Mouse (Mus musculus) heart, postnatal 14 days (tissue): ENCODE data around the gene Nudt1. TPM values are rescaled to one million over a fixed set of nuclear protein-coding genes. Genes with fewer than 3 reads are reported as not detected.
"Not testable (repeated sequence)": the region's sequence is repeated elsewhere in the genome, so short reads cannot be mapped to it uniquely, and the experiment has no call there.

Source experiments
- DNase-seq, 2 experiments: peaks; one replicate each; pipeline ENCODE4 v3.0.0; 2021 to 2022
- intact Hi-C: fragments of 180-260 bp; cut with DNase I; formaldehyde crosslinking; loops from one replicate; pipeline ENCODE4 v1.15.1; 2025
- total RNA-seq, 2 experiments: library from RNA; stranded (reverse); gene quantifications; 2 replicates each; pipeline ENCODE4 v1.2.3; 2021

Nudt1 gene
- total RNA-seq, 2 experiments from 2014 or later, result 10.0 to 12.2 TPM

- peak; percentile 37 to 59 for DNase-seq
- intact Hi-C loops, result loop anchor here (1.0 kb wide), 1 partner anchor 498 kb away; no protein-coding TSS in a partner anchor
Observed at GRCm38 (mm10) chr5:140336680-140337079, 15.2 kb downstream of the Nudt1 start.

- intact Hi-C loops, result no loop called here
- no peak for DNase-seq
Observed at GRCm38 (mm10) chr5:140338779-140339178, 17.3 kb downstream of the Nudt1 start.

GRCm38 (mm10) chr5:140339836-140340235, 18.4 kb downstream of the Nudt1 start:
- DNase-seq, result no peak

GRCm38 (mm10) chr5:140342880-140343279, 21.4 kb downstream of the Nudt1 start:
- intact Hi-C loops, result no loop called here
- DNase-seq, result no peak

More at GRCm38 (mm10) chr5:140339836-140340235, 18.4 kb downstream of the Nudt1 start:
- intact Hi-C loops, result no loop called here

- intact Hi-C loops, result no loop called here
Observed at GRCm38 (mm10) chr5:140345244-140345643, 23.8 kb downstream of the Nudt1 start.

GRCm38 (mm10) chr5:140346050-140346449, 24.6 kb downstream of the Nudt1 start:
- intact Hi-C loops, result no loop called here

More at GRCm38 (mm10) chr5:140345244-140345643, 23.8 kb downstream of the Nudt1 start:
- DNase-seq, result no peak

GRCm38 (mm10) chr5:140349882-140350281, 28.4 kb downstream of the Nudt1 start:
- intact Hi-C loops, result loop anchor here (10.0 kb wide), 1 partner anchor 175 kb away; no protein-coding TSS in a partner anchor

More at GRCm38 (mm10) chr5:140346050-140346449, 24.6 kb downstream of the Nudt1 start:
- no peak for DNase-seq

DNA sequence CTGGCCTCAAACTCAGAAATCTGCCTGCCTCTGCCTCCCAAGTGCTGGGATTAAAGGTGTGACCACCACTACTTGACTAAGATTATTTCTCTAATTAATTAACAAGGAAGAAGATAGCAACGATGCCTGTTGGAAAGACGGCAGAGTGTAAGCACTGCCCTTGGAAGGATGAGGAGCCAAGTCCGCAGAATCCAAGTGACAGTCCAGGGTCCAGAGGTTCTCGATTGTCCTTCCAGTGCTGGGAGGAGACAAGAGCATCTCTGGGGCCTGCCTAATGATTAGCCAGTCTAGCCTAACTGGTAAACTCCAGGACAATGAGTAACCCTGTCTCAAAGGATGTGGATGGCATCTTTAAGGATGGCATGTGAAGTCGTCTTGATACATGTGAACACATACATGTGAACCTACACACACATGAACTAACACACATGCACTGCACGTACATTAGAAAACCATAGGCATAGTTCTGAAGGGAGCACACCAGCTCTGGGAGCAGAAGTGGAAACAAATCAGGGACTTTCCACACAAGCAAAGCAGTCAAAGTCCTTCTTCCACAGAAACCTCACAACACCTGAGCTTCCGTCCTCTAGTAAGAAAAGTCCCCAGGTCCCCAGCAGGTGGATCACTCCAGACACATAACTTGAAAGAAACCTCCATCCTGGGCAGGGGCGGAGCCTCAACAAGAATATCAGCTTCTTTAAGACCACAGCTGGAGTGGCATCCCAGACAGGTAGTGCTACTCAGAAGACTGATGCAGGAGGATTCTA, 29.5 kb downstream of the Nudt1 start:
- DNase-seq, result no peak
- intact Hi-C loops, result loop anchor here (10.0 kb wide), 1 partner anchor 174 kb away; no protein-coding TSS in a partner anchor

More at GRCm38 (mm10) chr5:140349882-140350281, 28.4 kb downstream of the Nudt1 start:
- no peak for DNase-seq

- intact Hi-C loops, result loop anchor here (10.0 kb wide), 1 partner anchor 172 kb away; no protein-coding TSS in a partner anchor
Observed at GRCm38 (mm10) chr5:140352352-140352751, 30.9 kb downstream of the Nudt1 start.

GRCm38 (mm10) chr5:140355934-140356333, 34.5 kb downstream of the Nudt1 start:
- no peak for DNase-seq
- intact Hi-C loops, result loop anchor here (10.0 kb wide), 1 partner anchor 169 kb away; no protein-coding TSS in a partner anchor

More at GRCm38 (mm10) chr5:140352352-140352751, 30.9 kb downstream of the Nudt1 start:
- DNase-seq, result no peak

DNA sequence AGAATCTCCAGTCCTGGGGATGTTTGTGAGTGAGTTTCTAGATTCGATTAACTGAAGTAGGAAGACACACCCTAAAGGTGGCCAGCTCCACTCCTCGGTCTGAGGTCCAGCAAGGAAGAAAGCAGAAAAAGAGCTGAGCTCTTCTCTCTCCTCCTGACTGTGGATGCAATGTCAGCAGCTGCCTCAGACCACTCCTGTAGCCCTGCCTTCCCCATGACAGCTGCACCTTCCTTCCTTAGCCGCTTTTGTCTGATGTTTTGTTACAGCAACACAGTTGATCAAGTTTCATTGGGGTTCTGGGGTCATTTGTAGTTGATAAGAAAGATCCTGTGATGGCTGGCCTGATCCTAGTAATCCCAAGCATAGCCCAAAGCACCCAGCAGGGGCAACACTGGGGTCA, 36.0 kb downstream of the Nudt1 start:
- DNase-seq, result no peak
- intact Hi-C loops, result loop anchor here (10.0 kb wide), 1 partner anchor 167 kb away; no protein-coding TSS in a partner anchor

DNA sequence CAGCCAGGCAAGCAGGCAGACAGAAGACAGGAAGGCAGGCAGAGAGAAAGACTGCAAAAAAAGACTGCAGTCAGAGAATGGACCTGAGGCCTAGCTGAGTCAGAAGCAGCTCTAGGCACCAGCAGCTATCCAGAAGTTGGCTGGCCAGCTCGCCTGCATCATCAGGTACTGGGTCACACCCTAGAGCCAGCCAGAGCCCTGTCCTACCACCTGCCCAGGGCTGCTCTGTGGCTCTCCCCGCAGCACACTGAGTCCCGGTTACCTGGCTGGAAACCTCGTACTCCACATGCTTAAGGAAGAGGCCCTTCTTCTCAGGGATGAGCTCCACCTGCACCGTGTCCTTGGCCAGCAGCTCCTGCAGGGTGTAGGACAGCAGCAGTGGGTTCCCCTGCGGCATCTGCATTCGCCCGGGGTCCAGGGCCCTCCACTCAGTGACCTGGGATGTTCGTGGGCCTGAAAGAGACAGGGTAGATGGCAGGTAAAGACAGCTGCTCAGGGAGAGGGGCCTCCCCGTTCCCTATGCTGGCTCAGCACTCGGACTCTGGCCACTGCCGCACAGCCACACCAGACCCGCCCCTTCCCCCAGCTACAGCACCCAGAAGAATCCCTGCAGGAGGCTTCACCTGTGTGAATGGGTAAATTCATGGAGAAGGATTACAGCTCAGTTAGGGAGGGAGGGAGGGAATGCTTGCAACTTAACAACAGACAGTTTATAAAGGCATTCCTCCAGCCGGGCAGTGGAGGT, 38.6 kb downstream of the Nudt1 start:
- DNase-seq, result no peak
- intact Hi-C loops, result loop anchor here (10.0 kb wide), 1 partner anchor 165 kb away; no protein-coding TSS in a partner anchor

GRCm38 (mm10) chr5:140364415-140364814, 43.0 kb downstream of the Nudt1 start:
- intact Hi-C loops, result no loop called here
- DNase-seq, result no peak

GRCm38 (mm10) chr5:140368126-140368525, 46.7 kb downstream of the Nudt1 start:
- DNase-seq, intact Hi-C loops: not testable (repeated sequence)

DNA sequence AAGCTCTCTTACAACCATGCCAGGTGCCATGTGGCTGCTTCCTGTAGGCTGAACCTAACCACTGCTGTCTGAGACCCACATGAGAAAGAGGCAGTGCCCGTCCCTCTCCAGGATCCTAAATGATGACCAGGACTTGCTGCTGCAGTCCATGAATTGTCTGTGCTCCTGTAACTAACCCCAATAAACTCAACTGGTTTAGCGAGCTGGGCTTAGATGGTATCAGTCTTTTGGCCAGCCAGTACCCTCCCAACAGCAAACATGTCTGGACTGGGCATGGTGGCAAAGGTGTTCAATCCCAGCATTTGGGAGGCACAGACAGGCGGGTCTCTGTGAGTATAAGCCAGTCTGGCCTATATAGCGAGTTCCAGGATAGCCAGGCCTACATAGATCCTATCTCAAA, 47.5 kb downstream of the Nudt1 start:
- no peak for DNase-seq
- intact Hi-C loops, result no loop called here

DNA sequence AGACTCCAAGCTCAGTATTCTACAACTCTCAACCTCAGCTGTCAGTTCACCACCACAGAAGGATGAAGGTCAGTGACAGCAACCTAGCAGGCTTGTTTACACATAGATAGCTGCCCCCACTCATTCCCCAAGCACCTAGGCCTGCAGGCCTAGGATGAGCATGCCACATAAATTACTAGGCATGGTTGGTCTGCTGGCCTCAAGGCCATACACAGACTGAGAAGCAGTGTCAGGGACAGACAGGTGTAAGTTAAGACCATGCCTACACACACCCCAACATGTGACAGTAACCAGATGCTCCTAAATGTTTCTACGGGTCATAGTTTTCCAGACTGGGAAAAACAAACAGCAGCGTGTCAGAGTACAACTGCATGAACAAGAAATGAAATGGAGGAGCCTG, 48.0 kb downstream of the Nudt1 start:
- intact Hi-C loops, result no loop called here
- DNase-seq, result no peak

- peak; percentile 12 to 13 for DNase-seq
- intact Hi-C loops, result no loop called here
Observed at GRCm38 (mm10) chr5:140370446-140371254, 49.2 kb downstream of the Nudt1 start.

DNA sequence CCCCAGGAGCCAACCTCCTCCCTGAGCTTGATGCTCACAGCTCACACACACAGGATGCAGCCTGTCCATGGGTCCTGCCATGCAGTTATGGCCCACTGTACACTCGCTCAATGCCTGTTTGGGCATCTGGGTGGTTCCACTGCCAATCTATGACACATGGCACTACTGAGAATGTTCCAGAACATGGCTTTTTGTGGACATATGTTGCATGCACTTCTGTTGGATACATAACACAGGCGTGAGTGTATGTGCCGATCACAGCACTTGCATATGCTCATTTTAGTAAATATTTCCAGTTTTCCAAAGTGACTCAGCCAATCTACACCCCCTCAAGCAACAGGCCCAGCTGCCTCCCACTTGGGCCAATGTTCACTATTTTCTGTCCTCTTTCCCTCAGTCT, 50.2 kb downstream of the Nudt1 start:
- intact Hi-C loops, result no loop called here
- no peak for DNase-seq

GRCm38 (mm10) chr5:140373711-140374110, 52.3 kb downstream of the Nudt1 start:
- no peak for DNase-seq
- intact Hi-C loops, result no loop called here

DNA sequence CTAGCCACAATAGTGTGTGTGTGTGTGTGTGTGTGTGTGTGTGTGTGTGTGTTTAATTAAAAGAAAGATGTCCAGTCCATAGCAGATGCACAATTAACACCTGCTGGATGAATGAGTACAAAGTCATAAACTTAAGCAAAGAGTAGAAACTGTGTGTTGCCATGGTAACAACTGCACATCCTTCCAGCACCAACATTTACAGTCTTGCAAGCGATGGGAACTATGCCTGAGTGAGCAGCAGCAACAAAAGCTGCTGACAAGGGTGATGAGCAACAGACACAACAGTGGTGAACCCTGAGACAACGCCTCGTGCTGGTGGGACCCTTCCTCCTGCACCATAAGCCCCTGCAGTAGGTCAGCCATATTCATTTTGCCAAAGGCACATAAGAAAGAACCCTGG, 52.8 kb downstream of the Nudt1 start:
- intact Hi-C loops, result no loop called here
- no peak for DNase-seq
